Mouse (Mus musculus): Measurements from ENCODE around the gene Hid1.

DNA sequence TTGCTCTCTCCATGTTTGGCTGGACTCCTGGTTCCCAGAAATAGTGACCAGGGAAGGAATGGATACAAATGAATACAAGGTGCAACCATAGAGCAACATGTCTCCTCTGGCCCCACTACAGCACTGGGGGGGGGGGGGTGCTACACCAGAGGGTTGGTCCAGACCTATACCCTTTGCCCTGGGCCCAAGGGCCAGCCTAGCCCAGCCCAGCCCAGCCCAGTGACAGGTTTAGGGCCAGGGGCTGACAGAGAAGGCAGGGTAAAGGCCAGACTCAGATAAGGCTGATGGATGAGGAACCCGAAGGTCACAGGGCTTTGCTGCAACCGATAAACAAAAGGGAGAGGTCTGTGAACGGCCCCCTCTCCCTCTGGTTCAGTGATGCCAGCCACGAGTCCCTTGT lies 17.6 kb downstream of the Hid1 start:
- TF ChIP-seq GATA1 (IDR thresholded peaks at IDR 0.05; ENCODE audit: low read length) (no peak), TAL1 (IDR thresholded peaks at IDR 0.05; ENCODE audit: low read length) (no peak)

All from erythroblast, embryonic 14.5 days (primary cell).